Mouse (Mus musculus) right cerebral cortex, postnatal 10 days (tissue): ENCODE results near the gene Zfp13.
"Not testable (repeated sequence)": the region's sequence is repeated elsewhere in the genome, so short reads cannot be mapped to it uniquely, and the experiment has no call there.

Experiments used
- DNase-seq, 2 experiments: peaks; one replicate each; pipeline ENCODE4 v3.0.0; 2021; ENCODE audit warnings: low spot score in 2 of 2

Gene Zfp13

DNA sequence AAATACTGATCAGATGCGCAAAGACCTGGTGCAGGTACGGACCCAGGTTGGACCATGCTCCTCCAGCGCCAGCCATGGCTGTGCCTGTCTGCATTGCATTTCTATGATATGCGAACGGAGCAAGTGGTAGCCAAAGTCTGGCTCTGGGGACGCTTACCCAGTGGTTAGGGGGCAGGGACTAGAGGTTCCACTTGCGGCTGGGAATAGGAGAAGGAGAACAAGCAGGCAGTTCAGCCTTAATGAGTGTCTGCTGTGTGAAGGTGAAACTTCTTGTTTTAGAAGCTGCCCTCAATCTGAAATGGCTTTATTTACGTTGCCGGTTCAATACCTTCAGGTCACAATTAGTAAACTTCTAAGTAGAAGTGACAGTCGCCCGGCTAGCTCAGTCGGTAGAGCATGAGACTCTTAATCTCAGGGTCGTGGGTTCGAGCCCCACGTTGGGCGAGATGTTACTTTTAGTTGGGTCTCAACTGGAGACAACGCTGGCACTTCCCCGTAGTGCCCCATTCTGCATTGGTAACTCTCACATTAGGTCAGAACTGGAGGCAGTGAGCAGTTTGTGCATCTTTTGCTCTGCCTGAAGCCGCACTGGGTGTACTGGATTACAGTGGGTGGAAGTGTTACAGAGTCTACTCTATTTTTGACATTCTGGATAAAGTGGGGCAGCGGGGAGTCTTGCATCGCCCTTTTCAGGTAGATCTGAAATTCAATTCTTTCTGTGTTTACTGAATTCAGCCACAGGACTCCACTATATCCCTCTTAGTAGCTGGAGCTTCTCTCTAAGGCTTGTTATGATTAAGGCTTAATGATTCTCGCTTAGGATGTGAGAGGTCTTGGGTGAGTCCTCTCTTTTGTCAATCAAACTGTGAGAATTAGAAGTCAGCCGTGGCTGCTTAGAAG, 65.4 kb downstream of the Zfp13 start:
- DNase-seq: not testable (repeated sequence)

DNA sequence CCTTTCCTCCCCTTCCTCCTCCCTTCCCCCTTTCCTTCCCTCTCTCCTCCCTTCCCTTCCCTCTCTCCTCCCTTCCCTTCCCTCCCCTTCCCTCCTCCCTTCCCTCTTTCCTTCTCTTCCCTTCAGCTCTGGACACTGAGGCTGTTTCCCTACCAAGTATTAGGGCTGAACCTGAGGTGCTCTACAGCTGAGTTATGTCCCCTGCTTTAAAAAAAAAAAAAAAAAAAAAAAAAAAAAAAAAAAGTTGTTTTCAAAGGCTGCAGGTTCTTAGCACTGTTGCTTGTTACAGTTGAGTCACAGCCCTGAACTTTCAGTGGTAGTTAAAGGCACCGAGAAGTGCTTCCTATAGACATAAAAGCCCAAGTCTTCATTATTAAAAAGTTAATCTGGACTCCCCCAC, 67.9 kb downstream of the Zfp13 start:
- DNase-seq: not testable (repeated sequence)
